Mouse (Mus musculus) heart, embryonic 11.5 days (tissue): ENCODE results near the gene Ak8. TPM values are rescaled to one million over a fixed set of nuclear protein-coding genes. Genes with fewer than 3 reads are reported as not detected.

ENCODE experiments used
- ATAC-seq: fragments of 200-750 bp; cut with Nextera tagmentation; replicated peaks from 2 replicates; pipeline ENCODE4 v1.8.0; 2017; ENCODE audit warnings: moderate library complexity; ENCODE audit not compliant: insufficient number of reproducible peaks, low FRiP score, low TSS enrichment
- H3K27ac ChIP-seq: fragments of 300-500 bp; sonication (generic); 2 replicates; pipeline ENCODE4 v1.5.1; 2014; ENCODE audit warnings: mild to moderate bottlenecking, low read depth, low read length
- H3K27me3 ChIP-seq: fragments of 300-500 bp; sonication (generic); 2 replicates; pipeline ENCODE4 v1.6.1; 2014; ENCODE audit warnings: mild to moderate bottlenecking, low read length, mixed read lengths; ENCODE audit not compliant: control insufficient read depth, insufficient read depth
- H3K36me3 ChIP-seq: fragments of 300-500 bp; sonication (generic); 2 replicates; pipeline ENCODE4 v1.6.1; 2014; ENCODE audit warnings: mild to moderate bottlenecking, low read length, moderate library complexity, mixed read lengths; ENCODE audit not compliant: control insufficient read depth, insufficient read depth
- H3K4me1 ChIP-seq: fragments of 300-500 bp; sonication (generic); 2 replicates; pipeline ENCODE4 v1.6.1; 2014; ENCODE audit warnings: low read length; ENCODE audit not compliant: control insufficient read depth, insufficient read depth
- H3K4me2 ChIP-seq: fragments of 300-500 bp; sonication (generic); 2 replicates; pipeline ENCODE4 v1.6.1; 2014; ENCODE audit warnings: mild to moderate bottlenecking, moderate library complexity
- H3K4me3 ChIP-seq: fragments of 300-500 bp; sonication (generic); 2 replicates; pipeline ENCODE4 v1.5.1; 2014; ENCODE audit warnings: low read depth, low read length
- H3K9ac ChIP-seq: fragments of 300-500 bp; sonication (generic); 2 replicates; pipeline ENCODE4 v1.6.1; 2014; ENCODE audit warnings: mild to moderate bottlenecking, low read depth, low read length, moderate library complexity
- H3K9me3 ChIP-seq: fragments of 300-500 bp; sonication (generic); replicated peaks from 2 replicates; pipeline ENCODE4 v1.6.1; 2016; ENCODE audit warnings: low read length; ENCODE audit not compliant: control insufficient read depth
- WGBS: fragments of 180-500 bp; shearing (Covaris S2); extraction: QIAGEN DNeasy Blood & Tissue Kit; methylation state at CpG from one replicate; pipeline ENCODE4 v1.1.7; 2014; ENCODE audit not compliant: insufficient replicate concordance; 5-methylcytosine and 5-hydroxymethylcytosine counted together
- polyA plus RNA-seq: library from polyadenylated mRNA; unstranded; fragments of >200 nt; fragmentation: Nextera tagmentation; extraction: Ambion mirVana; gene quantifications from 2 replicates; pipeline ENCODE4 v1.2.1, GENCODE M21; 2014

The Ak8 gene
- polyA plus RNA-seq, 1 experiment from 2014 or later: 1.2 TPM

DNA sequence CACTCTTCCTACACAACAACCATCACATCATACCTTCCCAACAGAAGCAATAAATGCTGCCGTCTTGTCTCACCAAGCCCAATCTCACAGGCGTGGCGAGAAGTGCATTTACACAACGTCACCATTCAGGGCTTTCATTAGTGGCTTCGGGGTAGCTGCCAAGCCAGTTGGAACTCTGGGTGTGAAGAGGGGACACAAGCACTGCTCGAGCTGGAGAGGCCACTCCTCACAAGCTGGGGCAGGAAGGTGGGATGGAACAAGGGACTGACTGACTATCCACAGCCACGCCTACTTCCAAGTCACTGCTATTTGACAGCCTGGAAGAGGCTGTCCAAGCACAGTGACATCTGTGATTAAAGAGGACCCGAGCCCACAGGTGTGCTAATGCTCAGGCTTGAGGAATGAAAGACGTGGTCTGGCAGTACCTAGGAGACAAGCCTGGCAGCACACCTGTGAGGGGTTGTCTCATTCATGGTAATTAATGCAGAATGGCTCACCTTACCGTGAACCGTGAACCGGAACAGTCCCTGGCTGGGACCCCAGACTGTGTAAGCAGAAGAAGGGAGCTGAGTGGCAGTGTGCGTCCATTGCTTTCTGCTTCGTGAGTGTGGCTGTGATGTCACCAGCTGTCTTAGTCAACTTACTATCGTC, 46.8 kb downstream of the Ak8 start:
- 70% methylated on average over 15 of the region's 15 CpGs for WGBS
- H3K27me3 ChIP-seq: peaks cover 26% of the 10 kb centered on the region
- peaks cover 4% of the 10 kb centered on the region; the same call in 1 of the 2 replicates for H3K4me1 ChIP-seq
- no peaks in the 10 kb centered on the region for H3K36me3 ChIP-seq
- H3K4me3 ChIP-seq: no peak overlapping the region
- H3K9me3 ChIP-seq: no peaks in the 10 kb centered on the region
- no peak overlapping the region for H3K9ac ChIP-seq
- H3K4me2 ChIP-seq: no peak overlapping the region
- ATAC-seq: no peak
- no peak overlapping the region for H3K27ac ChIP-seq

DNA sequence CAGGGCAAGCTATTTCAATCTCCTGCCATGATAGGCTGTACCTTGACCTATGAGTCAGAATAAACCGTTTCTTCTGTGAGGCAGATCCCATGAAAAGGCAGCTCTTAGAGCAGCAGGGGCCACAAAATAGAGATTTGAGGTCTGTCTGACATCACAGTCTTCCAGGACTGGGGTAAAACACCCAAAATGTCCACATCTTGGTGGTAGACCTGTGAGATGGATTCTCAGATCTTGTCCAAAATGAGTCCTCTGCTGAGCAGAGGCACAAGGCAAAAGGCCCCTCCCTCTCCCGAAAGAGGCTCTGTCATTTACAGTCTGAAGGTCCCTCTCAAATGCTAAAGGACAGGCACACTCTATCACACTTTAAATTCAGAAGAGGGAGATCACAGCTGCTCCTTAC, 47.7 kb downstream of the Ak8 start:
- H3K4me1 ChIP-seq: peaks cover 10% of the 10 kb centered on the region
- no peaks in the 10 kb centered on the region for H3K36me3 ChIP-seq
- no peaks in the 10 kb centered on the region for H3K9me3 ChIP-seq
- no peak for ATAC-seq
- H3K9ac ChIP-seq: no peak overlapping the region
- no peak overlapping the region for H3K27ac ChIP-seq
- peaks cover 33% of the 10 kb centered on the region for H3K27me3 ChIP-seq
- no peak overlapping the region for H3K4me3 ChIP-seq
- 87% methylated on average over 2 of the region's 2 CpGs for WGBS
- H3K4me2 ChIP-seq: no peak overlapping the region

GRCm38 (mm10) chr2:28751186-28751585, 51.2 kb downstream of the Ak8 start:
- Histone ChIP-seq H3K27me3 (peaks cover 43% of the 10 kb centered on the region), H3K36me3 (no peaks in the 10 kb centered on the region), H3K4me1 (peaks cover 13% of the 10 kb centered on the region), H3K9me3 (no peaks in the 10 kb centered on the region), H3K9ac (peak overlapping the region; percentile 44; the same call in 1 of the 2 replicates), H3K4me2 (peak overlapping the region; percentile 68), H3K27ac (no peak overlapping the region), H3K4me3 (peak overlapping the region; percentile 39)
- 1% methylated on average over 17 of the region's 17 CpGs for WGBS
- ATAC-seq: no peak

- H3K4me1 ChIP-seq: peaks cover 13% of the 10 kb centered on the region
- H3K4me3 ChIP-seq: peak overlapping the region; percentile 39
- peaks cover 43% of the 10 kb centered on the region for H3K27me3 ChIP-seq
- H3K36me3 ChIP-seq: no peaks in the 10 kb centered on the region
- H3K27ac ChIP-seq: no peak overlapping the region
- H3K9me3 ChIP-seq: no peaks in the 10 kb centered on the region
- peak overlapping the region; percentile 68 for H3K4me2 ChIP-seq
- no peak for ATAC-seq
- 17% methylated on average over 17 of the region's 17 CpGs for WGBS
- H3K9ac ChIP-seq: peak overlapping the region; percentile 44; the same call in 1 of the 2 replicates
Measured at GRCm38 (mm10) chr2:28751658-28752057, 51.7 kb downstream of the Ak8 start.

- H3K27me3 ChIP-seq: peaks cover 43% of the 10 kb centered on the region
Measured at GRCm38 (mm10) chr2:28752388-28752787, 52.4 kb downstream of the Ak8 start.

GRCm38 (mm10) chr2:28755451-28755850, 55.5 kb downstream of the Ak8 start:
- H3K36me3 ChIP-seq: no peaks in the 10 kb centered on the region
- peaks cover 24% of the 10 kb centered on the region for H3K27me3 ChIP-seq
- no peak overlapping the region for H3K4me2 ChIP-seq
- no peak overlapping the region for H3K9ac ChIP-seq
- H3K4me3 ChIP-seq: no peak overlapping the region
- H3K9me3 ChIP-seq: no peaks in the 10 kb centered on the region
- WGBS: 3% methylated on average over 7 of the region's 7 CpGs
- peaks cover 12% of the 10 kb centered on the region for H3K4me1 ChIP-seq
- no peak overlapping the region for H3K27ac ChIP-seq
- no peak for ATAC-seq

More at GRCm38 (mm10) chr2:28752388-28752787, 52.4 kb downstream of the Ak8 start:
- Histone ChIP-seq H3K9ac (no peak overlapping the region), H3K4me2 (no peak overlapping the region), H3K27ac (no peak overlapping the region), H3K4me3 (no peak overlapping the region), H3K9me3 (no peaks in the 10 kb centered on the region), H3K36me3 (no peaks in the 10 kb centered on the region), H3K4me1 (peaks cover 13% of the 10 kb centered on the region)
- no peak for ATAC-seq
- 34% methylated on average over 8 of the region's 8 CpGs for WGBS

GRCm38 (mm10) chr2:28756201-28756600, 56.2 kb downstream of the Ak8 start:
- Histone ChIP-seq H3K9ac (no peak overlapping the region), H3K4me1 (peaks cover 11% of the 10 kb centered on the region), H3K27ac (no peak overlapping the region), H3K4me2 (no peak overlapping the region), H3K9me3 (no peaks in the 10 kb centered on the region), H3K36me3 (no peaks in the 10 kb centered on the region), H3K4me3 (no peak overlapping the region), H3K27me3 (peaks cover 18% of the 10 kb centered on the region)
- WGBS: 40% methylated on average over 4 of the region's 4 CpGs
- ATAC-seq: no peak

DNA sequence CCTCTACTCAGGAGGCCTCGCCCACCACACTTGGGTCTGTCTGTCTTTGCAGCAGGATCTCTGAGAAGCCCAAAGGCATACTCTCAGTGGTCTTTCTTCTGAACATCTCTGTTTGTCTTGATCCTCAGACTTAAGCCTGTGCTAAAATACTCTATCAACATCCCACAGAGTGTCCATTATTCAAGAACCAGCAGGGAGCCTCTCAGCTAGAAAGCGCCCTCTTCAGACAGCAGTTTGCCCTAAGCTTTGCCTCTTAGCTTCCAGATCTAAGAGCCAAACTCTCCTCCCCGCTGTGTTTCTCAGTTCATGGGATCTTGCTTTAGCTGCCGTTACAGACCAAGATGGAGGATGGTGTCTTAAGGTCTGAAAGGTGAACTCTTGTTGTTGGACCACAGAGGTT, 59.5 kb downstream of the Ak8 start:
- Histone ChIP-seq H3K36me3 (no peaks in the 10 kb centered on the region), H3K9ac (no peak overlapping the region), H3K4me1 (no peaks in the 10 kb centered on the region), H3K27ac (no peak overlapping the region), H3K27me3 (no peaks in the 10 kb centered on the region), H3K4me3 (no peak overlapping the region), H3K4me2 (no peak overlapping the region), H3K9me3 (no peaks in the 10 kb centered on the region)
- no peak for ATAC-seq
- WGBS: 36% methylated on average over 4 of the region's 4 CpGs

GRCm38 (mm10) chr2:28766590-28766989, 66.6 kb downstream of the Ak8 start:
- ATAC-seq: no peak
- Histone ChIP-seq H3K9me3 (no peaks in the 10 kb centered on the region), H3K4me2 (no peak overlapping the region), H3K27ac (no peak overlapping the region), H3K9ac (no peak overlapping the region), H3K27me3 (no peaks in the 10 kb centered on the region; the same call in 1 of the 2 replicates), H3K4me3 (no peak overlapping the region), H3K4me1 (0 out of 2 replicates have a peak, but pooled peaks cover 2% of the 10 kb centered on the region), H3K36me3 (no peaks in the 10 kb centered on the region)
- WGBS: 55% methylated on average over 4 of the region's 4 CpGs
